Mouse (Mus musculus) hindbrain, postnatal 0 days (tissue): Measurements from ENCODE around the gene Mcoln2. TPM values are rescaled to one million over a fixed set of nuclear protein-coding genes. Genes with fewer than 3 reads are reported as not detected.

Experiments used
- ATAC-seq: fragments of 200-750 bp; cut with Nextera tagmentation; 2 replicates; pipeline ENCODE4 v1.8.0; 2017; ENCODE audit warnings: mild to moderate bottlenecking, moderate TSS enrichment, moderate library complexity
- DNase-seq: peaks from one replicate; pipeline ENCODE4 v3.0.0-alpha.2; 2015; ENCODE audit warnings: low spot score
- H3K27ac ChIP-seq: fragments of 300-500 bp; sonication (generic); 2 replicates; pipeline ENCODE4 v1.5.1; 2014; ENCODE audit warnings: mild to moderate bottlenecking
- H3K27me3 ChIP-seq: fragments of 300-500 bp; sonication (generic); 2 replicates; pipeline ENCODE4 v1.6.1; 2014; ENCODE audit warnings: low read length, mixed read lengths; ENCODE audit not compliant: insufficient read depth
- H3K36me3 ChIP-seq: fragments of 300-500 bp; sonication (generic); 2 replicates; pipeline ENCODE4 v1.6.1; 2014; ENCODE audit warnings: low read length, mixed read lengths; ENCODE audit not compliant: insufficient read depth
- H3K4me1 ChIP-seq: fragments of 300-500 bp; sonication (generic); 2 replicates; pipeline ENCODE4 v1.6.1; 2014; ENCODE audit warnings: antibody characterized with exemption, low read length, mixed read lengths; ENCODE audit not compliant: insufficient read depth
- H3K4me2 ChIP-seq: fragments of 300-500 bp; sonication (generic); 2 replicates; pipeline ENCODE4 v1.6.1; 2014; ENCODE audit warnings: low read depth, mild to moderate bottlenecking, low read length, moderate library complexity, mixed read lengths
- H3K4me3 ChIP-seq: fragments of 300-500 bp; sonication (generic); 2 replicates; pipeline ENCODE4 v1.5.1; 2014; ENCODE audit warnings: low read length
- H3K9ac ChIP-seq: fragments of 300-500 bp; sonication (generic); replicated peaks from 2 replicates; pipeline ENCODE4 v1.6.1; 2014; ENCODE audit warnings: mild to moderate bottlenecking, low read length, moderate library complexity, mixed read lengths
- H3K9me3 ChIP-seq: fragments of 300-500 bp; sonication (generic); 2 replicates; pipeline ENCODE4 v1.6.1; 2016; ENCODE audit warnings: low read length, mixed read lengths
- CTCF ChIP-seq: IDR thresholded peaks from 2 replicates; pipeline ENCODE4 v1.5.1; 2016; ENCODE audit warnings: antibody characterized with exemption, control low read depth, low read depth
- WGBS: fragments of 180-500 bp; shearing (Covaris S2); extraction: QIAGEN DNeasy Blood & Tissue Kit; methylation state at CpG from one replicate; pipeline ENCODE4 v1.1.7; 2014; 5-methylcytosine and 5-hydroxymethylcytosine counted together
- polyA plus RNA-seq: library from polyadenylated mRNA; unstranded; fragments of >200 nt; fragmentation: Nextera tagmentation; extraction: Ambion mirVana; gene quantifications from 2 replicates; pipeline ENCODE4 v1.2.1, GENCODE M21; 2015
- total RNA-seq: library from RNA; depleted of rRNA; stranded (reverse); fragments of >200 nt; gene quantifications from 2 replicates; pipeline ENCODE4 v1.2.3, GENCODE M21; 2014; rRNA removed

The Mcoln2 gene
- total and polyA plus RNA-seq, 2 experiments from 2014 or later, result 0.33 TPM; not detected in 1

DNA sequence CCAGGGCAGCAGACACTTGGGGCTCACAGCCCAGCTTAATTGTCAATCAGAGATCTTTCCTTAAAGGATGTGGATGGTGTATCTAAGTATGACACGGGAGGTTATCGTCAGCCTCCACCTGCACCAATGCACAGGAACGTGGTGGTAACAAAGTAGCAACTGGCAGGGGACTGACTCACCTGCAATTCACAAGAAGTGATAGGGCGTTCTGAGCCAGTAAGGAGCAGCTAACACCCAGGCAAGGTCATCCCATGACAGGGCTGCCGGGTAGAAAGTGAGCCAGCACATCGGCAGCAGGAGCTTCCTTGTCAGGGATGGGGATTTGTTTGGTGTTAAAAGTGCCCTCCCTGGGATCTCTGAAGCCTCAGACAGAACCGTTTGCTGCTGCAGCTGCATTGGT lies 83.1 kb downstream of the Mcoln2 start:
- Histone ChIP-seq H3K9me3 (no peaks in the 10 kb centered on the region), H3K4me3 (no peak overlapping the region), H3K27ac (no peak overlapping the region), H3K4me2 (no peak overlapping the region), H3K36me3 (no peaks in the 10 kb centered on the region), H3K4me1 (no peaks in the 10 kb centered on the region), H3K9ac (no peak overlapping the region), H3K27me3 (no peaks in the 10 kb centered on the region)
- 80% methylated on average over 7 of the region's 7 CpGs for WGBS
- no peak for DNase-seq
- TF ChIP-seq CTCF, result no peak
- ATAC-seq, result no peak

GRCm38 (mm10) chr3:146233741-146234140 lies 84.1 kb downstream of the Mcoln2 start:
- Histone ChIP-seq H3K9me3 (no peaks in the 10 kb centered on the region), H3K4me2 (no peak overlapping the region), H3K27ac (no peak overlapping the region), H3K9ac (no peak overlapping the region), H3K36me3 (no peaks in the 10 kb centered on the region), H3K4me1 (no peaks in the 10 kb centered on the region), H3K27me3 (no peaks in the 10 kb centered on the region), H3K4me3 (no peak overlapping the region)
- WGBS, result 57% methylated on average over 4 of the region's 4 CpGs
- ATAC-seq, result no peak
- no peak for DNase-seq
- no peak for TF ChIP-seq CTCF

- no peak for DNase-seq
Measured at GRCm38 (mm10) chr3:146234530-146234929, 84.9 kb downstream of the Mcoln2 start.

DNA sequence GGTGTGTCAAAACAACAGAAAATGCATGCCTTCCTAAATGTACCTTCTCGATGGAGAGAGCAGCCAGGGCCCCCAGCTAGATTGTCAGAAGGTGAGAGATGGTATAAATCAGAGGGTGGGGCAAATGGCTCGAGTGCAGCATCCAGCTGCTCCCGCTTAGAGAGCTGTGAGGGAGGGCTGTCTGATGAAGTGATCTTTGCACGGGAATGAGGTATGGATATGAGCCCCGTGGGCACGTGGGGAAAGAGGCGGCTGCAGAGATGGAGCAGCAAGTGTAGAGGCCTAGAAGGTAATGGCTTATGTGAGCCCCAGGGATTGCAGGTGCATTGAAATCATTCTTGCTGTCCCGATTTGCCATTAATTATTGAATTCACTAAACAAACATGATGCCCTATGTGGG lies 86.6 kb downstream of the Mcoln2 start:
- H3K27ac ChIP-seq, result no peak overlapping the region
- no peaks in the 10 kb centered on the region for H3K27me3 ChIP-seq
- no peak overlapping the region for H3K4me2 ChIP-seq
- ATAC-seq (no peak), DNase-seq (no peak)
- H3K4me1 ChIP-seq, result no peaks in the 10 kb centered on the region
- no peaks in the 10 kb centered on the region for H3K36me3 ChIP-seq
- 53% methylated on average over 8 of the region's 8 CpGs for WGBS
- no peaks in the 10 kb centered on the region for H3K9me3 ChIP-seq
- TF ChIP-seq CTCF, result no peak
- no peak overlapping the region for H3K4me3 ChIP-seq
- H3K9ac ChIP-seq, result no peak overlapping the region

More at GRCm38 (mm10) chr3:146234530-146234929, 84.9 kb downstream of the Mcoln2 start:
- 77% methylated on average over 10 of the region's 10 CpGs for WGBS
- Histone ChIP-seq H3K36me3 (no peaks in the 10 kb centered on the region), H3K27ac (no peak overlapping the region), H3K4me1 (no peaks in the 10 kb centered on the region), H3K9ac (no peak overlapping the region), H3K4me3 (no peak overlapping the region), H3K27me3 (no peaks in the 10 kb centered on the region), H3K9me3 (no peaks in the 10 kb centered on the region), H3K4me2 (no peak overlapping the region)
- TF ChIP-seq CTCF, result no peak
- no peak for ATAC-seq

- Histone ChIP-seq H3K4me3 (no peak overlapping the region), H3K27me3 (no peaks in the 10 kb centered on the region), H3K36me3 (no peaks in the 10 kb centered on the region), H3K27ac (no peak overlapping the region), H3K4me2 (no peak overlapping the region), H3K9ac (no peak overlapping the region), H3K4me1 (no peaks in the 10 kb centered on the region), H3K9me3 (no peaks in the 10 kb centered on the region)
- ATAC-seq, result peak; percentile 45; the same call in 1 of the 2 replicates
- WGBS, result 75% methylated on average over 5 of the region's 5 CpGs
- no peak for TF ChIP-seq CTCF
- DNase-seq, result peak; percentile 23
Measured at GRCm38 (mm10) chr3:146237676-146238075, 88.0 kb downstream of the Mcoln2 start.

GRCm38 (mm10) chr3:146244630-146245029 lies 95.0 kb downstream of the Mcoln2 start:
- H3K4me2 ChIP-seq, result no peak overlapping the region
- H3K36me3 ChIP-seq, result no peaks in the 10 kb centered on the region
- H3K9me3 ChIP-seq, result no peaks in the 10 kb centered on the region
- H3K4me3 ChIP-seq, result no peak overlapping the region
- TF ChIP-seq CTCF, result no peak
- no peak overlapping the region for H3K27ac ChIP-seq
- H3K4me1 ChIP-seq, result no peaks in the 10 kb centered on the region
- DNase-seq (no peak), ATAC-seq (no peak)
- no peak overlapping the region for H3K9ac ChIP-seq
- WGBS, result 85% methylated on average over 1 of the region's 1 CpGs
- no peaks in the 10 kb centered on the region for H3K27me3 ChIP-seq

Other genes starting within 250 kb of the Mcoln2 start
- gene Bcl10, start 227.0 kb upstream of the Mcoln2 start, total RNA-seq, result 25.9 and 32.8 TPM in 2 replicates
- 36.4 and 37.5 TPM in 2 replicates for gene Bcl10, start 227.0 kb upstream of the Mcoln2 start, polyA plus RNA-seq
- gene 2410004B18Rik, start 211.8 kb upstream of the Mcoln2 start, total RNA-seq, result 30.8 and 33.3 TPM in 2 replicates
- 69.5 and 75.0 TPM in 2 replicates for gene 2410004B18Rik, start 211.8 kb upstream of the Mcoln2 start, polyA plus RNA-seq
- 4.7 and 5.1 TPM in 2 replicates for gene Syde2, start 162.0 kb upstream of the Mcoln2 start, total RNA-seq
- 0.47 and 0.61 TPM in 2 replicates for gene Syde2, start 162.0 kb upstream of the Mcoln2 start, polyA plus RNA-seq
- 1.1 and 1.5 TPM in 2 replicates for gene Wdr63, start 41.7 kb upstream of the Mcoln2 start, total RNA-seq
- 0.71 and 1.5 TPM in 2 replicates for gene Wdr63, start 41.7 kb upstream of the Mcoln2 start, polyA plus RNA-seq
- 0.25 TPM in 1 of 2 replicates, not detected in the other for gene Mcoln3, start 32.4 kb upstream of the Mcoln2 start, total RNA-seq
- 0.10 and 0.48 TPM in 2 replicates for gene Mcoln3, start 32.4 kb upstream of the Mcoln2 start, polyA plus RNA-seq
- 0.58 and 0.90 TPM in 2 replicates for gene Lpar3, start 71.1 kb downstream of the Mcoln2 start, total RNA-seq
- 0.50 and 0.68 TPM in 2 replicates for gene Lpar3, start 71.1 kb downstream of the Mcoln2 start, polyA plus RNA-seq